Mouse (Mus musculus) heart, postnatal 0 days (tissue): ENCODE results near the gene Vps26c. TPM values are rescaled to one million over a fixed set of nuclear protein-coding genes. Genes with fewer than 3 reads are reported as not detected.

Experiments used
- ATAC-seq: fragments of 200-750 bp; cut with Nextera tagmentation; 2 replicates; pipeline ENCODE4 v1.8.0; 2017; ENCODE audit warnings: low read depth, moderate number of reproducible peaks, moderate library complexity; ENCODE audit not compliant: insufficient read depth
- DNase-seq: peaks from one replicate; pipeline ENCODE4 v3.0.0-alpha.2; 2016; ENCODE audit warnings: low spot score
- H3K27ac ChIP-seq: fragments of 300-500 bp; sonication (generic); 2 replicates; pipeline ENCODE4 v1.5.1; 2014; ENCODE audit warnings: low read depth, mild to moderate bottlenecking
- H3K27me3 ChIP-seq: fragments of 300-500 bp; sonication (generic); 2 replicates; pipeline ENCODE4 v1.6.1; 2014; ENCODE audit warnings: low read length, mixed read lengths; ENCODE audit not compliant: control insufficient read depth, insufficient read depth
- H3K36me3 ChIP-seq: fragments of 300-500 bp; sonication (generic); replicated peaks from 2 replicates; pipeline ENCODE4 v1.6.1; 2014; ENCODE audit warnings: low read length, mixed read lengths; ENCODE audit not compliant: control insufficient read depth, insufficient read depth
- H3K4me1 ChIP-seq: fragments of 300-500 bp; sonication (generic); 2 replicates; pipeline ENCODE4 v1.6.1; 2014; ENCODE audit warnings: antibody characterized with exemption; ENCODE audit not compliant: control insufficient read depth, insufficient read depth
- H3K4me2 ChIP-seq: fragments of 300-500 bp; sonication (generic); 2 replicates; pipeline ENCODE4 v1.6.1; 2014; ENCODE audit warnings: low read depth, mild to moderate bottlenecking, low read length, moderate library complexity
- H3K4me3 ChIP-seq: fragments of 300-500 bp; sonication (generic); 2 replicates; pipeline ENCODE4 v1.5.1; 2014; ENCODE audit warnings: low read depth, low read length
- H3K9ac ChIP-seq: fragments of 300-500 bp; sonication (generic); replicated peaks from 2 replicates; pipeline ENCODE4 v1.6.1; 2014; ENCODE audit warnings: low read depth, low read length, mixed read lengths
- H3K9me3 ChIP-seq: fragments of 300-500 bp; sonication (generic); replicated peaks from 2 replicates; pipeline ENCODE4 v1.6.1; 2016; ENCODE audit warnings: low read length; ENCODE audit not compliant: control insufficient read depth
- CTCF ChIP-seq: IDR thresholded peaks from 2 replicates; pipeline ENCODE4 v1.5.1; 2016; ENCODE audit warnings: antibody characterized with exemption, control low read depth, low read depth
- EP300 ChIP-seq: IDR thresholded peaks from 2 replicates; pipeline ENCODE4 v1.6.1; 2016; ENCODE audit warnings: antibody characterized with exemption, low read depth
- WGBS: fragments of 180-500 bp; shearing (Covaris S2); extraction: QIAGEN DNeasy Blood & Tissue Kit; methylation state at CpG from one replicate; pipeline ENCODE4 v1.1.7; 2014; 5-methylcytosine and 5-hydroxymethylcytosine counted together
- polyA plus RNA-seq: library from polyadenylated mRNA; unstranded; fragments of >200 nt; fragmentation: Nextera tagmentation; extraction: Ambion mirVana; gene quantifications from 2 replicates; pipeline ENCODE4 v1.2.1, GENCODE M21; 2015
- total RNA-seq: library from RNA; depleted of rRNA; stranded (reverse); fragments of >200 nt; gene quantifications from 2 replicates; pipeline ENCODE4 v1.2.3, GENCODE M21; 2014; ENCODE audit warnings: low replicate concordance

Gene Vps26c
- total and polyA plus RNA-seq, 2 experiments from 2014 or later, result 37.2 to 55.8 TPM

DNA sequence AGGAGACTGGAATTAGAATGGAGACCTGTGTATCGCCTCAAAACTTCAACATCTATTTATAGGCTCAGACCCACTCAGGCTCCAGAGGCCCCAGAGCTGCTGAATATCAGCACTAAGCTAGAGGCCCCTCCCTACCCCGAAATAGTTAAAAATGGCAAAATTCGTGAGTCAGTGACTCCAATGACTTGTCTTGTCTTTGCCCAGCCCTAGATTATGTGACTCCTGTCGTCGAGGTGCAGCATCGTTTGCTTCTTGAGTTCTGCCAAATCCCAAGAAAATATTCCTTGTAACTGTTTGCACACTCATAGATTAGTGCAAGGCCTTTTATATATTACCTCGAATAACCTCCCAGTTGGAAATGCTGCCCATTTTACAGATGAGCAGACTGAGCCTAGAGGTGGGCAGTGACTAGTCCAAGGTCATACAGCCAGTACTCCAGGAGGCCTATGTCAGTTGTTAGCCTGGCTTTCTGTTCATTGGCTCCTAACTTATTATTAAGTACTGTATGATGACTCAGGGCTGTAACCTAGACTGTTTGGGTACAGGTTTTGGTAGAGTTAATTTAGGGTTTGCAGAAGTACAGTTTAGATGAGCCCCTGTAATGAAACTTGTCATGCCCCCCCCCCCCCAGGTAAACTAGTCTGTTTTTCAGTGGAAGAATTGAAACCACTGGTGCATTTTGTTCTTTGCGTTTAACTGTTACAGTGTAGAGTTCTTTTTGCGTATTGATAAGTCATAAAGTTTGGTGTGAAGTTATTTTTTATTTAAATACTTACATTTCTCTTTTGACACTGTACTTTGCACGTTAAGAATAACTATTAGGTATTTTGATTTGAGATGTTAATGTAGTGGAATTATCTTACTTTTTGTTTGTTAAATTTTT lies 44.7 kb upstream of the Vps26c start:
- no peak for ATAC-seq
- H3K9ac ChIP-seq, result peak overlapping the region; percentile 100
- peak overlapping the region; percentile 95 for H3K4me3 ChIP-seq
- WGBS, result 16% methylated on average over 10 of the region's 10 CpGs
- DNase-seq, result peak; percentile 62
- no peak for TF ChIP-seq EP300
- TF ChIP-seq CTCF, result no peak
- H3K4me2 ChIP-seq, result peak overlapping the region; percentile 66
- peak overlapping the region; percentile 100 for H3K27ac ChIP-seq
- no peaks in the 10 kb centered on the region for H3K9me3 ChIP-seq
- H3K27me3 ChIP-seq, result no peaks in the 10 kb centered on the region
- no peaks in the 10 kb centered on the region for H3K36me3 ChIP-seq
- H3K4me1 ChIP-seq, result peaks cover 41% of the 10 kb centered on the region

DNA sequence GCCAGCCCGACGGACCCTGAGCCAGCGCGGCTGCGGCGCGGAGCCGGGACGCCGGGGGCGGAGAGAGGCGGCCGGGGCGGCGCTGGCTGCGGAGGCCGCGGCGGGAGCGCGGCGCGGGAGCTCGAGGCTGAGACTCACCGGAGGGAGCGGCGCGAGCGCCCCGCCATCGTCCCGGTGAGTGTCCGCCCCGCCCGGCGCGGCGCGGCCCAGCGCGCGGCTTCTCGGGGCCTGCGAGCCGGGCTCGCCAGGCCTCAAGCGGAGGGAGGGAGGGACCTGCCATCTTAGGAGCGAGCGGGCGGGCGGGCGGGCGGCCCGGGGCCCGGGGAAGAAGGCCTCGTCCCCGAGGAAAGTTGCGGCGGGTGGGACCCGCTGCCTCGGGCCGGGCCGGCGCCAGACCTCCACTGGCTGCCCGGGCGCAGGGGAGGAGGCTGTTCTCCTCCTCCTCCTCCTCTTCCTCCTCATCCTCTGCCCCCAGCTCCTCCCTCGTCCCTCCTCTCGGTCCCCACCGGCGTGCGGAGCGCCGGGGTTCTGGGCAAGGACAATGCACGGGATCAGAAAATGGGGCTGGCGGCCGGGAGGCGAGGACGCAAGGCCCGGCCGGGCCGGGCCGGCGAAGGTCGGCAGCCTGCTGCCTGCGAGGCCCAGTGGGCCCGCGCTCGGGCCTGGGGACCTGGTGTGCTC lies 43.9 kb upstream of the Vps26c start:
- peak overlapping the region; percentile 100 for H3K9ac ChIP-seq
- H3K4me1 ChIP-seq, result peaks cover 33% of the 10 kb centered on the region
- H3K27ac ChIP-seq, result peak overlapping the region; percentile 100
- TF ChIP-seq EP300, result no peak
- TF ChIP-seq CTCF, result no peak
- WGBS, result 0% methylated on average over 57 of the region's 88 CpGs
- DNase-seq (peak; percentile 56), ATAC-seq (peak; percentile 1; the same call in 1 of the 2 replicates)
- H3K9me3 ChIP-seq, result no peaks in the 10 kb centered on the region
- H3K4me2 ChIP-seq, result peak overlapping the region; percentile 66
- H3K4me3 ChIP-seq, result peak overlapping the region; percentile 95
- no peaks in the 10 kb centered on the region for H3K36me3 ChIP-seq
- H3K27me3 ChIP-seq, result no peaks in the 10 kb centered on the region

- Histone ChIP-seq H3K4me2 (peak within 1 kb of the TSS; percentile 66), H3K36me3 (no peaks in the 10 kb centered on the region), H3K9me3 (no peaks in the 10 kb centered on the region), H3K4me3 (peak within 1 kb of the TSS; percentile 95), H3K4me1 (peaks cover 24% of the 10 kb centered on the region), H3K9ac (peak within 1 kb of the TSS; percentile 100), H3K27ac (peak within 1 kb of the TSS; percentile 100), H3K27me3 (no peaks in the 10 kb centered on the region)
- peak; percentile 93 for ATAC-seq
- 1% methylated on average over 75 of the region's 133 CpGs for WGBS
- no peak for TF ChIP-seq CTCF
- peak; percentile 98 for TF ChIP-seq EP300
- peak; percentile 97 for DNase-seq
Measured at GRCm38 (mm10) chr16:94569229-94570176, 42.9 kb upstream of the Vps26c start, which contains the start of gene Dyrk1a. TSS of gene Dyrk1a (plus strand) at chr16:94570010.

- Histone ChIP-seq H3K9ac (peak overlapping the region; percentile 75), H3K27me3 (no peaks in the 10 kb centered on the region), H3K27ac (peak overlapping the region; percentile 100), H3K4me2 (peak overlapping the region; percentile 52), H3K4me1 (peaks cover 15% of the 10 kb centered on the region), H3K4me3 (peak overlapping the region; percentile 95), H3K36me3 (no peaks in the 10 kb centered on the region), H3K9me3 (no peaks in the 10 kb centered on the region)
- WGBS, result 1% methylated on average over 42 of the region's 53 CpGs
- no peak for TF ChIP-seq CTCF
- TF ChIP-seq EP300, result no peak
- DNase-seq, result peak; percentile 83
- peak; percentile 79 for ATAC-seq
Measured at GRCm38 (mm10) chr16:94568335-94569228, 42.0 kb upstream of the Vps26c start.
